Mouse (Mus musculus): ENCODE data around the gene Gltp. TPM values are rescaled to one million over a fixed set of nuclear protein-coding genes. Genes with fewer than 3 reads are reported as not detected.

Gltp gene
- polyA plus RNA-seq, 1 experiment from 2014 or later, result 79.0 TPM

GRCm38 (mm10) chr5:114696939-114697338 is 6.2 kb upstream of the Gltp start:
- no peak overlapping the region for H3K4me3 ChIP-seq

GRCm38 (mm10) chr5:114695775-114696174 is 5.0 kb upstream of the Gltp start:
- H3K36me3 ChIP-seq (replicated peaks), result no peaks in the 10 kb centered on the region
- no peaks in the 10 kb centered on the region for H3K9me3 ChIP-seq
- no peaks in the 10 kb centered on the region; the same call in 1 of the 2 replicates for H3K27me3 ChIP-seq (replicated peaks; ENCODE audit: low read depth, poor library complexity, severe bottlenecking)
- H3K4me3 ChIP-seq, result no peak overlapping the region
- 70% methylated on average over 5 of the region's 5 CpGs for WGBS
- H3K27ac ChIP-seq (replicated peaks), result no peak overlapping the region
- peaks cover 5% of the 10 kb centered on the region for H3K4me1 ChIP-seq
- DNase-seq (ENCODE audit: low spot score), result no peak

More at GRCm38 (mm10) chr5:114696939-114697338, 6.2 kb upstream of the Gltp start:
- H3K27me3 ChIP-seq (replicated peaks; ENCODE audit: low read depth, poor library complexity, severe bottlenecking), result no peaks in the 10 kb centered on the region; the same call in 1 of the 2 replicates
- 84% methylated on average over 17 of the region's 17 CpGs for WGBS
- no peaks in the 10 kb centered on the region for H3K36me3 ChIP-seq (replicated peaks)
- no peaks in the 10 kb centered on the region for H3K9me3 ChIP-seq
- DNase-seq (ENCODE audit: low spot score), result no peak
- H3K4me1 ChIP-seq, result no peaks in the 10 kb centered on the region
- H3K27ac ChIP-seq (replicated peaks), result no peak overlapping the region

- peaks cover 43% of the 10 kb centered on the region for H3K4me1 ChIP-seq
- DNase-seq (ENCODE audit: low spot score), result peak; percentile 39
- WGBS, result 19% methylated on average over 16 of the region's 16 CpGs
- H3K27ac ChIP-seq (replicated peaks), result no peak overlapping the region; the same call in 1 of the 2 replicates
- peaks cover 17% of the 10 kb centered on the region for H3K27me3 ChIP-seq (replicated peaks; ENCODE audit: low read depth, poor library complexity, severe bottlenecking)
- H3K9me3 ChIP-seq, result no peaks in the 10 kb centered on the region
- no peaks in the 10 kb centered on the region for H3K36me3 ChIP-seq (replicated peaks)
- H3K4me3 ChIP-seq, result peak overlapping the region; percentile 79
Observed at GRCm38 (mm10) chr5:114689700-114690366, 951 bp downstream of the Gltp start.

GRCm38 (mm10) chr5:114688703-114689102 is 2.1 kb downstream of the Gltp start:
- H3K4me1 ChIP-seq, result peaks cover 54% of the 10 kb centered on the region

GRCm38 (mm10) chr5:114687901-114688300 is 2.9 kb downstream of the Gltp start:
- no peak overlapping the region for H3K4me3 ChIP-seq
- H3K9me3 ChIP-seq, result no peaks in the 10 kb centered on the region
- no peak overlapping the region for H3K27ac ChIP-seq (replicated peaks)
- DNase-seq (ENCODE audit: low spot score), result no peak
- peaks cover 17% of the 10 kb centered on the region for H3K27me3 ChIP-seq (replicated peaks; ENCODE audit: low read depth, poor library complexity, severe bottlenecking)
- no peaks in the 10 kb centered on the region for H3K36me3 ChIP-seq (replicated peaks)
- H3K4me1 ChIP-seq, result peaks cover 62% of the 10 kb centered on the region

More at GRCm38 (mm10) chr5:114688703-114689102, 2.1 kb downstream of the Gltp start:
- WGBS, result 81% methylated on average over 13 of the region's 13 CpGs
- Histone ChIP-seq H3K27ac (replicated peaks) (no peak overlapping the region), H3K4me3 (0 out of 2 replicates have a peak overlapping the region, but pooled peaks have one; percentile 79), H3K9me3 (no peaks in the 10 kb centered on the region), H3K36me3 (replicated peaks) (no peaks in the 10 kb centered on the region), H3K27me3 (replicated peaks; ENCODE audit: low read depth, poor library complexity, severe bottlenecking) (peaks cover 17% of the 10 kb centered on the region)
- DNase-seq (ENCODE audit: low spot score), result no peak

GRCm38 (mm10) chr5:114686726-114687210 is 4.0 kb downstream of the Gltp start:
- no peaks in the 10 kb centered on the region for H3K36me3 ChIP-seq (replicated peaks)
- no peaks in the 10 kb centered on the region for H3K9me3 ChIP-seq
- DNase-seq (ENCODE audit: low spot score), result no peak
- no peak overlapping the region for H3K27ac ChIP-seq (replicated peaks)
- peaks cover 17% of the 10 kb centered on the region for H3K27me3 ChIP-seq (replicated peaks; ENCODE audit: low read depth, poor library complexity, severe bottlenecking)
- H3K4me1 ChIP-seq, result peaks cover 66% of the 10 kb centered on the region
- 58% methylated on average over 7 of the region's 7 CpGs for WGBS
- no peak overlapping the region for H3K4me3 ChIP-seq

GRCm38 (mm10) chr5:114685986-114686385 is 4.8 kb downstream of the Gltp start:
- peaks cover 17% of the 10 kb centered on the region for H3K27me3 ChIP-seq (replicated peaks; ENCODE audit: low read depth, poor library complexity, severe bottlenecking)
- H3K4me3 ChIP-seq, result no peak overlapping the region
- H3K9me3 ChIP-seq, result no peaks in the 10 kb centered on the region
- no peak for DNase-seq (ENCODE audit: low spot score)
- peaks cover 70% of the 10 kb centered on the region for H3K4me1 ChIP-seq
- no peaks in the 10 kb centered on the region for H3K36me3 ChIP-seq (replicated peaks)
- H3K27ac ChIP-seq (replicated peaks), result no peak overlapping the region
- 87% methylated on average over 5 of the region's 5 CpGs for WGBS

- Histone ChIP-seq H3K4me1 (peaks cover 60% of the 10 kb centered on the region), H3K27me3 (replicated peaks; ENCODE audit: low read depth, poor library complexity, severe bottlenecking) (no peaks in the 10 kb centered on the region), H3K36me3 (replicated peaks) (peaks cover 12% of the 10 kb centered on the region), H3K4me3 (no peak overlapping the region), H3K27ac (replicated peaks) (peak overlapping the region; percentile 31), H3K9me3 (no peaks in the 10 kb centered on the region)
- DNase-seq (ENCODE audit: low spot score), result no peak
- WGBS, result 83% methylated on average over 8 of the region's 8 CpGs
Observed at GRCm38 (mm10) chr5:114681717-114682116, 9.1 kb downstream of the Gltp start.

- H3K27ac ChIP-seq (replicated peaks), result peak overlapping the region; percentile 57
- H3K36me3 ChIP-seq (replicated peaks), result peaks cover 22% of the 10 kb centered on the region
- no peak overlapping the region for H3K4me3 ChIP-seq
- H3K4me1 ChIP-seq, result peaks cover 59% of the 10 kb centered on the region
- H3K9me3 ChIP-seq, result no peaks in the 10 kb centered on the region
- no peaks in the 10 kb centered on the region for H3K27me3 ChIP-seq (replicated peaks; ENCODE audit: low read depth, poor library complexity, severe bottlenecking)
- WGBS, result 66% methylated on average over 19 of the region's 19 CpGs
- DNase-seq (ENCODE audit: low spot score), result no peak
Observed at GRCm38 (mm10) chr5:114680676-114681285, 10.0 kb downstream of the Gltp start.

- peak overlapping the region; percentile 57 for H3K27ac ChIP-seq (replicated peaks)
- DNase-seq (ENCODE audit: low spot score), result no peak
- 67% methylated on average over 17 of the region's 17 CpGs for WGBS
Observed at GRCm38 (mm10) chr5:114679841-114680591, 10.8 kb downstream of the Gltp start.

GRCm38 (mm10) chr5:114674594-114674993 is 16.2 kb downstream of the Gltp start:
- Histone ChIP-seq H3K9me3 (no peaks in the 10 kb centered on the region), H3K4me1 (peaks cover 17% of the 10 kb centered on the region), H3K27me3 (replicated peaks; ENCODE audit: low read depth, poor library complexity, severe bottlenecking) (no peaks in the 10 kb centered on the region), H3K4me3 (no peak overlapping the region), H3K36me3 (replicated peaks) (peaks cover 59% of the 10 kb centered on the region), H3K27ac (replicated peaks) (no peak overlapping the region)
- 88% methylated on average over 8 of the region's 8 CpGs for WGBS
- no peak for DNase-seq (ENCODE audit: low spot score)

More at GRCm38 (mm10) chr5:114679841-114680591, 10.8 kb downstream of the Gltp start:
- no peaks in the 10 kb centered on the region for H3K27me3 ChIP-seq (replicated peaks; ENCODE audit: low read depth, poor library complexity, severe bottlenecking)
- H3K36me3 ChIP-seq (replicated peaks), result peaks cover 28% of the 10 kb centered on the region
- H3K9me3 ChIP-seq, result no peaks in the 10 kb centered on the region
- peaks cover 57% of the 10 kb centered on the region for H3K4me1 ChIP-seq
- no peak overlapping the region for H3K4me3 ChIP-seq

- peaks cover 11% of the 10 kb centered on the region; the same call in 1 of the 2 replicates for H3K4me1 ChIP-seq
- WGBS, result 89% methylated on average over 13 of the region's 13 CpGs
- 0 out of 2 replicates have a peak, but pooled peaks cover 9% of the 10 kb centered on the region for H3K27me3 ChIP-seq (replicated peaks; ENCODE audit: low read depth, poor library complexity, severe bottlenecking)
- no peak overlapping the region for H3K27ac ChIP-seq (replicated peaks)
- H3K4me3 ChIP-seq, result no peak overlapping the region
- DNase-seq (ENCODE audit: low spot score), result no peak
- peaks cover 59% of the 10 kb centered on the region for H3K36me3 ChIP-seq (replicated peaks)
- H3K9me3 ChIP-seq, result no peaks in the 10 kb centered on the region
Observed at GRCm38 (mm10) chr5:114673114-114673513, 17.7 kb downstream of the Gltp start.

Measured in embryonic facial prominence, embryonic 10.5 days (tissue).